Mouse (Mus musculus) limb, embryonic 13.5 days (tissue): ENCODE data around the gene Lingo2. TPM values are rescaled to one million over a fixed set of nuclear protein-coding genes. Genes with fewer than 3 reads are reported as not detected.

Experiments
- ATAC-seq: fragments of 200-750 bp; cut with Nextera tagmentation; 2 replicates; pipeline ENCODE4 v1.8.0; 2017; ENCODE audit warnings: low read depth, moderate number of reproducible peaks, moderate TSS enrichment; ENCODE audit not compliant: low FRiP score
- H3K27ac ChIP-seq: fragments of 300-500 bp; sonication (generic); 2 replicates; pipeline ENCODE4 v1.5.1; 2015; ENCODE audit warnings: inconsistent platforms, mild to moderate bottlenecking, moderate library complexity
- H3K27me3 ChIP-seq: fragments of 300-500 bp; sonication (generic); 2 replicates; pipeline ENCODE4 v1.6.1; 2015; ENCODE audit warnings: mild to moderate bottlenecking, inconsistent platforms
- H3K36me3 ChIP-seq: fragments of 300-500 bp; sonication (generic); 2 replicates; pipeline ENCODE4 v1.6.1; 2015; ENCODE audit warnings: inconsistent platforms, mild to moderate bottlenecking, moderate library complexity
- H3K4me1 ChIP-seq: fragments of 300-500 bp; sonication (generic); 2 replicates; pipeline ENCODE4 v1.6.1; 2015; ENCODE audit warnings: inconsistent platforms
- H3K4me2 ChIP-seq: fragments of 300-500 bp; sonication (generic); replicated peaks from 2 replicates; pipeline ENCODE4 v1.6.1; 2015; ENCODE audit warnings: inconsistent platforms, mild to moderate bottlenecking, moderate library complexity
- H3K4me3 ChIP-seq: fragments of 300-500 bp; sonication (generic); 2 replicates; pipeline ENCODE4 v1.5.1; 2015; ENCODE audit warnings: moderate library complexity, mild to moderate bottlenecking, inconsistent platforms
- H3K9ac ChIP-seq: fragments of 300-500 bp; sonication (generic); 2 replicates; pipeline ENCODE4 v1.6.1; 2015; ENCODE audit warnings: mild to moderate bottlenecking, inconsistent platforms
- H3K9me3 ChIP-seq: fragments of 300-500 bp; sonication (generic); 2 replicates; pipeline ENCODE4 v1.6.1; 2016; ENCODE audit warnings: inconsistent platforms
- WGBS: fragments of 180-500 bp; shearing (Covaris S2); methylation state at CpG from one replicate; pipeline ENCODE4 v1.1.7; 2015; 5-methylcytosine and 5-hydroxymethylcytosine counted together
- polyA plus RNA-seq: library from polyadenylated mRNA; unstranded; fragments of >200 nt; fragmentation: Nextera tagmentation; extraction: Ambion mirVana; gene quantifications from 2 replicates; pipeline ENCODE4 v1.2.1, GENCODE M21; 2015

Lingo2 gene
- polyA plus RNA-seq, 1 experiment from 2014 or later, result 3.7 TPM

GRCm38 (mm10) chr4:35897769-35898564 lies 1053.6 kb downstream of the Lingo2 start:
- Histone ChIP-seq H3K4me3 (no peak overlapping the region), H3K9ac (no peak overlapping the region), H3K27ac (no peak overlapping the region), H3K36me3 (no peaks in the 10 kb centered on the region), H3K9me3 (no peaks in the 10 kb centered on the region), H3K27me3 (no peaks in the 10 kb centered on the region), H3K4me1 (no peaks in the 10 kb centered on the region), H3K4me2 (no peak overlapping the region)
- 62% methylated on average over 1 of the region's 1 CpGs for WGBS
- ATAC-seq, result no peak

GRCm38 (mm10) chr4:35885591-35886542 lies 1065.7 kb downstream of the Lingo2 start:
- Histone ChIP-seq H3K27me3 (no peaks in the 10 kb centered on the region), H3K9ac (no peak overlapping the region), H3K27ac (no peak overlapping the region), H3K36me3 (no peaks in the 10 kb centered on the region), H3K9me3 (no peaks in the 10 kb centered on the region), H3K4me1 (no peaks in the 10 kb centered on the region), H3K4me3 (no peak overlapping the region), H3K4me2 (no peak overlapping the region)
- no peak for ATAC-seq
- WGBS, result 70% methylated on average over 5 of the region's 5 CpGs

GRCm38 (mm10) chr4:35884946-35885460 lies 1066.5 kb downstream of the Lingo2 start:
- Histone ChIP-seq H3K36me3 (no peaks in the 10 kb centered on the region), H3K4me3 (no peak overlapping the region), H3K9ac (no peak overlapping the region), H3K27ac (no peak overlapping the region), H3K27me3 (no peaks in the 10 kb centered on the region), H3K4me1 (no peaks in the 10 kb centered on the region), H3K4me2 (no peak overlapping the region), H3K9me3 (no peaks in the 10 kb centered on the region)
- ATAC-seq, result no peak
- WGBS, result 45% methylated on average over 3 of the region's 3 CpGs

GRCm38 (mm10) chr4:35846518-35846917 lies 1105.0 kb downstream of the Lingo2 start:
- WGBS, result 94% methylated on average over 1 of the region's 1 CpGs
- Histone ChIP-seq H3K27me3 (no peaks in the 10 kb centered on the region), H3K9ac (no peak overlapping the region), H3K4me3 (no peak overlapping the region), H3K4me2 (no peak overlapping the region), H3K27ac (no peak overlapping the region), H3K9me3 (no peaks in the 10 kb centered on the region), H3K36me3 (no peaks in the 10 kb centered on the region), H3K4me1 (0 out of 2 replicates have a peak, but pooled peaks cover 3% of the 10 kb centered on the region)
- ATAC-seq, result no peak

GRCm38 (mm10) chr4:35845140-35845539 lies 1106.4 kb downstream of the Lingo2 start:
- H3K4me2 ChIP-seq, result peak overlapping the region; percentile 36
- ATAC-seq, result peak; percentile 73
- H3K27ac ChIP-seq, result no peak overlapping the region
- H3K36me3 ChIP-seq, result no peaks in the 10 kb centered on the region
- no peaks in the 10 kb centered on the region for H3K9me3 ChIP-seq
- H3K9ac ChIP-seq, result no peak overlapping the region
- 0 out of 2 replicates have a peak, but pooled peaks cover 3% of the 10 kb centered on the region for H3K4me1 ChIP-seq
- H3K27me3 ChIP-seq, result no peaks in the 10 kb centered on the region
- WGBS, result 35% methylated on average over 7 of the region's 7 CpGs
- no peak overlapping the region for H3K4me3 ChIP-seq

- WGBS, result 68% methylated on average over 6 of the region's 6 CpGs
- Histone ChIP-seq H3K36me3 (no peaks in the 10 kb centered on the region), H3K9ac (no peak overlapping the region), H3K4me3 (no peak overlapping the region), H3K4me1 (0 out of 2 replicates have a peak, but pooled peaks cover 3% of the 10 kb centered on the region), H3K27me3 (no peaks in the 10 kb centered on the region), H3K9me3 (no peaks in the 10 kb centered on the region), H3K4me2 (0 out of 2 replicates have a peak overlapping the region, but pooled peaks have one; percentile 36), H3K27ac (no peak overlapping the region)
- no peak for ATAC-seq
These were observed 1107.0 kb downstream of the Lingo2 start for GRCm38 (mm10) chr4:35844518-35844917.

- Histone ChIP-seq H3K9ac (no peak overlapping the region), H3K36me3 (no peaks in the 10 kb centered on the region), H3K4me3 (no peak overlapping the region), H3K9me3 (0 out of 2 replicates have a peak, but pooled peaks cover 2% of the 10 kb centered on the region), H3K27me3 (no peaks in the 10 kb centered on the region), H3K4me2 (no peak overlapping the region), H3K4me1 (no peaks in the 10 kb centered on the region), H3K27ac (no peak overlapping the region)
- WGBS, result 75% methylated on average over 7 of the region's 7 CpGs
- no peak for ATAC-seq
These were observed 1128.2 kb downstream of the Lingo2 start for GRCm38 (mm10) chr4:35823322-35823870.

- ATAC-seq, result no peak
- H3K4me2 ChIP-seq, result no peak overlapping the region
- no peaks in the 10 kb centered on the region for H3K4me1 ChIP-seq
- WGBS, result 98% methylated on average over 1 of the region's 1 CpGs
- no peak overlapping the region for H3K9ac ChIP-seq
- H3K27ac ChIP-seq, result no peak overlapping the region
- H3K27me3 ChIP-seq, result no peaks in the 10 kb centered on the region
- no peaks in the 10 kb centered on the region for H3K9me3 ChIP-seq
- H3K4me3 ChIP-seq, result no peak overlapping the region
- no peaks in the 10 kb centered on the region for H3K36me3 ChIP-seq
These were observed 1130.8 kb downstream of the Lingo2 start for GRCm38 (mm10) chr4:35820701-35821100.

GRCm38 (mm10) chr4:35814698-35815097 lies 1136.8 kb downstream of the Lingo2 start:
- 94% methylated on average over 1 of the region's 1 CpGs for WGBS

GRCm38 (mm10) chr4:35807497-35808210 lies 1143.9 kb downstream of the Lingo2 start:
- no peaks in the 10 kb centered on the region for H3K9me3 ChIP-seq
- H3K4me1 ChIP-seq, result no peaks in the 10 kb centered on the region
- no peak overlapping the region for H3K4me3 ChIP-seq
- H3K9ac ChIP-seq, result no peak overlapping the region
- 63% methylated on average over 6 of the region's 6 CpGs for WGBS
- H3K36me3 ChIP-seq, result no peaks in the 10 kb centered on the region
- ATAC-seq, result no peak
- no peaks in the 10 kb centered on the region for H3K27me3 ChIP-seq
- no peak overlapping the region for H3K27ac ChIP-seq
- no peak overlapping the region for H3K4me2 ChIP-seq

More at GRCm38 (mm10) chr4:35814698-35815097, 1136.8 kb downstream of the Lingo2 start:
- Histone ChIP-seq H3K4me2 (no peak overlapping the region), H3K9ac (no peak overlapping the region), H3K36me3 (no peaks in the 10 kb centered on the region), H3K27ac (no peak overlapping the region), H3K27me3 (no peaks in the 10 kb centered on the region), H3K9me3 (no peaks in the 10 kb centered on the region), H3K4me1 (no peaks in the 10 kb centered on the region), H3K4me3 (no peak overlapping the region)
- ATAC-seq, result no peak

GRCm38 (mm10) chr4:35806881-35807464 lies 1144.6 kb downstream of the Lingo2 start:
- Histone ChIP-seq H3K36me3 (no peaks in the 10 kb centered on the region), H3K4me1 (no peaks in the 10 kb centered on the region), H3K4me3 (no peak overlapping the region), H3K27ac (no peak overlapping the region), H3K9ac (no peak overlapping the region), H3K4me2 (no peak overlapping the region), H3K9me3 (no peaks in the 10 kb centered on the region), H3K27me3 (no peaks in the 10 kb centered on the region)
- no peak for ATAC-seq
- WGBS, result 77% methylated on average over 2 of the region's 2 CpGs
